Mouse (Mus musculus): ENCODE measurements around the gene Ccdc91.

The Ccdc91 gene

DNA sequence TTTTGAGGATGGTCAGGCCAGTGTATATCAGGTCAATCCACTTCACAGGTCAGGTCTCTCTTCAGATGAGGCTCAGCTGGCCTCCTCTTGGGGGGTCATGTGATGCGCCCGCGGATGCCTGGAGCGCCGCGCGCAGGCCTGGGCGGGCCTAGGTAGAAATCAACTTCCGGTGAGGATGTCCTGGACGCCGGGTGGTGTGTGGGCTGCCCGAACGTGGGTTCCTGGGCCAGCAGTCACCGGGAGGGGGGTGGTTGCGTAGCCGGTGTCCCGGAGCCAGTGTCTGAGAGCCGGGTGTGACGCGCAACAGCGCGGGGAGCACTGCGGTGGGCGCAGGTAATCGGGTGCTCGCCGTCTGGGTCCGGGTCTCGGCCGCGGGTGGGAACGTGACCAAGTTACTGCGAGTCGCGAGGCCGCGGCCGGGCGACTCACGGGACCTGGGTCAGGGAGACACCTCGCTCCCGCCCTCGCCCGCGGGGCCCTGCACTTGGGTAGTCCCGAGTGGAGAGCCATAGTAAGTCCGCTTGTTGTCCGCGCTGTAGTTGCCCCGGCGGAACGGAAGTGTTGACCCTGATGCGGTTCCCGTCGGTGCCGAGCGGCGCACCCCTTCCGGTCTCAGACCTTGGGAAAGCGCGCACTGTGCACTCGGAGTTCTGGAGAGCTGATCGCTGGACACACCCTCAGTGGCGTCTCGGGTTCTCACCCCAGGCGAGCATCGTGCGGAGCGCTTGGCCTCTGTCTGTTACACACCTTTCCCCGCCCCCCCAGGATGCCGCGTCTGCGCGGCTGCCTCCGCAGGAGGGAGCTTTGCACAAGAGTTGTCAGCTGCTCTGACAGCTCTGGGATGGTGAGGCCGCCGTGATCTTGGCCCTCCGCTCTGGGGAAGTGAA lies at the start of gene Ccdc91:
Gene Ccdc91 (plus strand): TSS at position 102 of the 887 bp plus-strand sequence.
- DNase-seq (ENCODE audit: low spot score): peak; percentile 89

GRCm38 (mm10) chr6:147426927-147427487 lies 48.6 kb upstream of the Ccdc91 start:
- no peak for DNase-seq (ENCODE audit: low spot score)

DNA sequence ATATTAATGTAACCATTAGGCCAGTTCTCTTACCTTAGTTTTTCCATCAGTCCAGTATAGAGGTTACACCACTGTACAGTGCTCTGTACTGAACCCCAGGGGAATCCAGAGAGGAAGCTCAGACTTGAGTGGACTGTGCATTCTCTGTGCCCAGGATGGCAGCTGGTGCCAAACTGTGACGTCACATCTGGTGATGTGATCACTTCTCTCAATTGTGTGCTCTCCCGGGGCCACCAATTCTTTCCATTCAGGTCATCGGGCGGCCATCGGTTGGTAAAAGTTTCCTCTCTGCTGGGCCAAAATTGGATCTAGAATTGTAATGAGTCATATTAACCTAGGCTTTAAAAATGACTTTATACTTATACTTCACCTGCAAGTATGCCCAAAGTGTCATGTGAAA lies 19.9 kb upstream of the Ccdc91 start:
- DNase-seq (ENCODE audit: low spot score): no peak

DNA sequence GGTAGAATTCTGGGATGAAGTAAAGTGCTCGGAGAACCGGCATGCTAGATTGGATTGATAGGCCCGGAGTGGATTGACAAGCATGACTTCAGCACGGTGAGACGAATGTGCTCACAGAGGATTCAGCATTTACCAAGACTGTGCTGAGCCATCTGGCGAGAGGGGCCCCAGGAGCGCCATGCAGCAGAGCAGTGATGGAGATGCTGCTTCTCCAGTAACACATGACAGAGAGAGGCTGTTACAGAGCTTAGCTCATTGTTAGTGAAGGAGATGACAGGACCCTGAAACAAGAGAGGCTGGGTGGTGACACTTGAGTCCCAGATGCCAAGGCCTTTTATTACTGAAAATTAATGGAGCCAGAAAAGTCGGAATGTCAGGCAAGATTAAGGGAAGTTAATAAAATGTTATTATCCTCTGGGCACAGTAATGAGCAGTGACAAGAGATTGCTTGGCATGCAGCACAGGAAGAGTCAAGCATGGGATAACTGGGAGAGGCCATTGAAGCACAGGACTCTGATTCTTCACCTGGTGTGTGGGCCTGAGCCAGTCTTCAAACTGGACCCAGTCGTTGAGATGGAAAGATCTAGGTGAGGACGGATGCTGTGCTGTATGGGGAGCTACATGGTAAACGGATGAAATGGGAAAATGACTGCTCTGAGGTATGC lies 16.9 kb upstream of the Ccdc91 start:
- DNase-seq (ENCODE audit: low spot score): no peak

DNA sequence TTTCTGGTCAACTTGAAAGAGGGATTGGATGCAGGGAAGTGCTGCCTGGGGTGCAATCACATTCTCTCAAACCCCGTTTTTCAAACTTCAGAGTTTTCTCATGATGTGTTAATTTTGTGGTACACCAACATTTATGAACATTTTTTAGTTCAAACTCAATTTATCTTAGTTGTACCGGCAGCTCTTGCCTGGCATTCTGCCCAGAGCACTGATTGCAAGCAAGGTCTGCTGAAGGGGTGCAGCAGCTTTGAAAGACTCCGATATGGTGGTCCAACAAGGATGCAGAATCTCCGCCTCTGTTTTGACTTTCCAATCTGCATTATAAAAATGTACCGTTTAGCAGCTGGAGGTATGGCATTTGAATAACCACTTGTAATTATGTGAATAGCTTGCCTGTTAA lies 5.6 kb upstream of the Ccdc91 start:
- no peak for DNase-seq (ENCODE audit: low spot score)

DNA sequence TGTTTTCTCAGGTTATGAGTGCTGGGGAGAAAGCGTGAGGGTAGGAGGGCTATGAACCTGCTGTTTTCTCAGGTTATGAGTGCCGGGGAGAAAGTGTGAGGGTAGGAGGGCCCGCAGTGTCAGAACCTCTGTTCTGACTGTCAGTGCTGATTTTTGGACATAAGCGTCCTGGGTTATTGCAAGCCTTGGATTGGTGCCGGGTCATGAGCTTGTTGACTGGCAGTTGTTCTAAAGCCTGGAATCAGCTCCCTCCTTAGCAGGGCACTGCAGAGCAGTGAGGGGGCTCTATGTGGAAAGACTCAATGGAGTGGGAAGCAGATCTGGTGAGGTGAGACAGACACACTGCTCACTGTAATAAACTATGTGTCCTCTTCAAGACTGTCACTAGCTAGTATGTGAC lies 5.5 kb downstream of the Ccdc91 start:
- no peak for DNase-seq (ENCODE audit: low spot score)

DNA sequence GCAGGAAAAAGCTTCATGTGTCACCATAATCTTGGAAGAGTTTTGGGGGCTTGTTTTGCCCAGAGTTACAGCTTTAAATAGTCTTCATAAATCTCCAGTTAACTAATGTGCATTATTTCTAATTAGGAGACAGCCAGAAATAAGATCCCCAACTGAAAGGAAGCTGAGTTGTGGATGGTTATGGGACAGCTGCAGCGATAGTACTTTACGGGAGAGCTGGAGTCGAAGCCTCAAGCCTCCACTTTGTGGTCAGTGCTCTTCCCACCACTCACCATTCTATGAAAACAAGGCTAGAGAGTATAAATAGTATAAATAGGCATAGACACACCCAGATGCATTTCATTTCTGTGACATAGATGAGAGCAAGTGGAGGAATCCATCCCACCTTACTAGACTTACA lies 14.5 kb downstream of the Ccdc91 start:
- no peak for DNase-seq (ENCODE audit: low spot score)

- DNase-seq (ENCODE audit: low spot score): no peak
Measured at GRCm38 (mm10) chr6:147492551-147492950, 16.9 kb downstream of the Ccdc91 start.

DNA sequence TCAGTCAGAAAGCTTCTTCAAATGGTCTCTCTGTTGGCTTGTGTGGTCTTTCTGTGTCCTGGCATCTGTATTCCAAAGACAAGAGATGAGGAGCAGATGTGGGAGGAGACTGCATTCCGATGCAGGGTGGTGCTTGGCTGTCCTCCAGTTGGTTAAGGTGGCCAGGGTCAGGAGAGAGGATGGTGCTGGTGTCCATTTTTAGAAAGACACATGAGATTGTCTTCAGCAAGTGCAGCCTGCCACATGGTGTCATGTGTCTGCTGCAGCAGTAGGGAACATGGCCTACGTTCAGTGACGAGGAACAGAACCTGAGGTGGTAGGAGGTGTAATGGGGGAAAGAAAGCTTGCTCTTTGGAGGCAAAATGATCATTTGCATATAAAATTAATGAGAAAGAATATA lies 25.8 kb downstream of the Ccdc91 start:
- no peak for DNase-seq (ENCODE audit: low spot score)

GRCm38 (mm10) chr6:147506074-147506473 lies 30.4 kb downstream of the Ccdc91 start:
- DNase-seq (ENCODE audit: low spot score): no peak

DNA sequence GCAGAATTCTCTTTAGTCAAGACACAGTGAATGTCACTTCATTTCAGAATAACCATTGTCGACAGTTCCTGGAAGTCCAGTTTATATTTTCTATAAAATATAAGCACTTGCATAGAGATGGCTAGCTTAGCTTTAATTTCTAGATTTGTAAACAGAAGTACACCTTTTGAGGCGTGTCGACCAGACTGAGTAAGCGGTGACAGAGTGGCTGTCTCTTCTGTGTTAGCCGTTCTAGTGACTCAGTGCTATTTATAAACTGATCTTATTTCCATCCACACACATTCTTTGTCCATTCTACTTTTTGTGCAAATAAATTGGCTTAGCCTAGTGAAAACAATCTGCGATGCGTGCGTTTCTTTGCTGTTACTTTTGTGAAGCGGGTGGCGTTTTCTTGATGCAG lies 30.9 kb downstream of the Ccdc91 start:
- no peak for DNase-seq (ENCODE audit: low spot score)

- DNase-seq (ENCODE audit: low spot score): no peak
Measured at GRCm38 (mm10) chr6:147507186-147507585, 31.6 kb downstream of the Ccdc91 start.

DNA sequence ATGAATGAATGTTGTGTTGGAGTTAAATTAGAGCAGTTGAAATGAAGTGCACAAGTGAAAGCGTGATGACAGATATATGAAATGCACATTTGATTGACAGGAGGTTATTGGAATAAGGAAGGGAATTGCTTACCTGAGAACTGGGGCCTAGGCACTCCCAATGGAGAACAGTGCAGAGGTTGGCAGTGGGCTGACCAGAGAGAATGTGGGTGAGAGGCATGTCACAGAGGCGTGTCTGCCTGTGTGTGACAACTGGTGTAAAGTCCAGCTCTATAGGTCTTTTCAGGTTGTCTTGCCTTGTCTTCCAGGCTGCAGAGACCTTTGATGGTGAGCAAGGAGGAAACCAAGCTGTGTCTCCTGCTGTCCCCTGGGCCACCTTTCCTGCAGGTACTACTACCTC lies 34.9 kb downstream of the Ccdc91 start:
- no peak for DNase-seq (ENCODE audit: low spot score)

- no peak for DNase-seq (ENCODE audit: low spot score)
Measured at GRCm38 (mm10) chr6:147517909-147518308, 42.3 kb downstream of the Ccdc91 start.

DNA sequence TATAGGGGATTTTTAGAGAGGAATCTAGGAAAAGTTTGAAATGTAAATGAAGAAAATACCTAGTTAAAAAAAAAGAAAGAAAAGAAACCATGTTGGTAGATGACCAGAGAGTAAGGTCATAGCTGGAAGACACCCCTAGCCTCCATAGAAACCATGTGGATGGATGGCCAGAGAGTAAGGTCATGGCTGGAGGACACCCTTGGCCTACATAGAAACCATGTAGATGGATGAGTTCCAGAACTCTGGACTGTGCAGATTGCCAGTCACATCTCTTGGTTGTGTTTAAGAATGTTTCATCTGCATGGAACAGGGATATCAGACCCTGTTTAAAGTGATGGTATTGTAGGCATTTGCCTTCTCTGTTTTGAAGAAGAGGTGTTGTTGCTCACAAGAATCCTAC lies 49.6 kb downstream of the Ccdc91 start:
- DNase-seq (ENCODE audit: low spot score): no peak

DNA sequence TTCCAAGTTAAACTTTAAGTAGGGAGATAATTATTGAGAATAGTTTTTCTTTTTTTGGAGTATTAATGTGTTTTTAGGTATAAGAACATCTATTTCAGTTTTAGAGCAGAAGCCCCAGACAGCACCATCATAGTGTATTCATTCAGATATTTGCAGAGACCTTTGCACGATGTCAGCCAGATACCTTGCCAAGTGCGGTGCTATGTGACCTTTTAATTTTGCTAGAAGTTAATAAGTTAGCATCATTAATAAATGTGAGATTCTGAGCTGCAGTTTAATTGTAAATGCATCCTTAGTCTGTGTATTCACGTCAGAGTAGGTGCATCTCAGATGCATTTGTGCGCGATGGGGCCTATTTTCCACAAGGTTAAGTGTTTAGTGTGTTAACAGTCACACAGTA lies 59.3 kb downstream of the Ccdc91 start:
- no peak for DNase-seq (ENCODE audit: low spot score)

DNA sequence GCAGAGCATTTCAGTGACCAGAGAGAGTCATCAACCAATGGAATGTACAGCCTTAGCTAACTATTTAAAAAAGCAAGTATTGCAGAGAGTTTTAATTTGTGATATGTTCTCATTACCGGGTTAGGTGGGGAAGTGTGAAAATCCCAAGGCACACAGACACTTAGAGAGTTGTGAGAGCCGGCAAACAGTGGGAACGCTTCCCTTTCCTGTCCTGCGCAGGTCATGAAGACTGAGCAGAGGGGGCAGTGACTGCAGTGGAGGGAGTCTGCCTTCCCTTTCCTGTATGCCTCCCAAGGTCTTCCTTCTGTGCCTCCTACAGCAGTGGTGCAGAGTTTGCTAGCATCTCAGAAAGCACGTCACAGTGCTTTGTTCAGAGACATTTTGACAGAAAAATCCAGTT lies 62.6 kb downstream of the Ccdc91 start:
- DNase-seq (ENCODE audit: low spot score): no peak

DNA sequence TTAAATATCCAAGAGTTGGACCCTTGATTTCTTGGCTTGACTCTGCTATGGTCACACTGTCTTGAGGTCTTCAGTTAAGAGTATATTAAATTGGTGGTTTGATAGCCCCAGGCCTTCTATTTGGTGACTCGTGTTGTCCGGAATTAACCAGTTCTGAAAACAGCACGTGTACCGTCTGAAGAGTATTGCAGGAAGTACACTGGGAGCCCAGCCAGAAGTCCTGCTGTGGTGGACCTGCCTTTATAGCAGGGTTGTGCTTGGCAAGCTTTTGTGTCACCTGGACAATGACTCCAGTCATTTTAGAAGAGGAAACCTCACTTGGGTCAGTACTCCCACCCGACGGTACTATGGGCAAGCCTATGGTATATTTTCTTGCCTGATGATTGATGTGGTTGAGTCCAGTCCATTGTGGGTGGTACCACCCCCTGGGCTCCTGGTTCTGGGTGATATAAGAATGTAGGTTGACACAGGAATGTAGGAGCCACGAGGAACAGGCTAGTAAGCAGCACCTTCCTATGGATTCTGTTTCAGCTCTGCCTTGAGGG lies 63.5 kb downstream of the Ccdc91 start:
- no peak for DNase-seq (ENCODE audit: low spot score)

DNA sequence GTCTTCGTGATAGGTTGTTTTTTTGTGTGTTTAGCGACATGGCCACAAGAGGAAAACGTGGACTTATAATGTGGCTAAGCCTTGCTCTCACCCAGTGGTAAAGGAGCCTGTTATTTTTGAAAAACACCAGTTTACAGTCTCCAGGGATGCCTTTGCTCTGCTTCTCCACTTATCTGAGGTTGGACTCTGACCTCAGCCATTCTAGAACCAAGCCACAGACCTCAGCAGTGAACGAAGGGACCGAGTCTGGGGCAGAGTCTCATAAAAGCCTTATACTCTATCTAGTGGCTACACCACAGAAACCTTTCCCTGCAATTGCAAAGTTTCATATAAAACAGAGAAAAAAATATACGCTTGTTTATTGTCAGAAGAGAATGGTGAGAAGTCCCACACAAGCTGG lies 65.3 kb downstream of the Ccdc91 start:
- DNase-seq (ENCODE audit: low spot score): no peak

- DNase-seq (ENCODE audit: low spot score): no peak
Measured at GRCm38 (mm10) chr6:147555591-147555990, 80.0 kb downstream of the Ccdc91 start.

DNA sequence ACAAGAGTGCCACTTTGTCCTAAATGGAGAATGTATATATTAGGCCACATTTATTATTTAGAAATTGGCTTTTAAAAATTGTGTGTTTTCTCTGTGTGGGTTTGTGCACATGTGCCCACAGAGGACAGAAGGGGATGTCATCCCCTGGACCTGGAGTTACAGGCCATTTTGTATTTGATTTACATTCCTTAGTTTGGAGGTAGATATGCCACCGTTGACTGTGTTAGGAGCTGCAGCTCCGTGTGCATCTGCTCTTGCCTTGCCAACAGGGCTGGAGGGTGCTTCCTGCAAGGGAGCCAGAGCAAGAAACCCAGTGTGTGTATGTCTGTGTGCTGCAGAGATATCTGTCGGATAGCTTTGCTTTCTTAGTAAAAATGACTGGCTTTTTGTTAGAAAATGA lies 83.7 kb downstream of the Ccdc91 start:
- DNase-seq (ENCODE audit: low spot score): no peak

- DNase-seq (ENCODE audit: low spot score): no peak
Measured at GRCm38 (mm10) chr6:147560436-147560835, 84.8 kb downstream of the Ccdc91 start.

- DNase-seq (ENCODE audit: low spot score): peak; percentile 18
Measured at GRCm38 (mm10) chr6:147569246-147569645, 93.6 kb downstream of the Ccdc91 start.
